Mouse (Mus musculus): Measurements from ENCODE around the gene Gm20695.

- TF ChIP-seq EP300 (IDR thresholded peaks at IDR 0.05; ENCODE audit: low read depth) (no peak), CTCF (IDR thresholded peaks at IDR 0.05; ENCODE audit: low read depth) (no peak)
These were observed 24.7 kb downstream of the Gm20695 start for GRCm38 (mm10) chr16:3909118-3909517.
